ENCODE assay signal across 8 mouse cellular contexts in genomic region chr10:58394170-58394569, GRCm38 (mm10). TPM values are rescaled to one million over a fixed set of nuclear protein-coding genes. Genes with fewer than 3 reads are reported as not detected.
DNase-seq lines count a peak whose midpoint lies in the region; ATAC-seq lines count a peak whose summit lies in the region.

No protein-coding gene starts in this region.

- H3K4me2 ChIP-seq in lung, embryonic 15.5 days = peak overlapping the region; percentile 41

- 0 out of 2 replicates have a peak, but pooled peaks cover 5% of the 10 kb centered on the region for H3K36me3 ChIP-seq in lung, embryonic 15.5 days

- H3K9me3 ChIP-seq in lung, embryonic 15.5 days = no peaks in the 10 kb centered on the region

- H3K4me1 ChIP-seq in brown adipose tissue, adult 24 weeks (ENCODE audit: control insufficient read depth, insufficient read depth, insufficient read length, low read length) = peaks cover 17% of the 10 kb centered on the region
- H3K4me1 ChIP-seq in lung, embryonic 15.5 days = peaks cover 58% of the 10 kb centered on the region

- intact Hi-C loops in heart, postnatal 36 days (cut with DNase I) = no loop called here

- peak; percentile 87 to 94 for DNase-seq in adrenal gland, adult (ENCODE audit: inconsistent age in 2 of 2, low spot score in 1 of 2)
- DNase-seq in heart, postnatal 36 days = peak; percentile 75 to 76
- no peak for DNase-seq in right cerebral cortex, postnatal 10 days (ENCODE audit: low spot score in 2 of 2)
- DNase-seq in spleen, postnatal 4 days (ENCODE audit: low spot score in 2 of 2) = no peak
- DNase-seq in cerebellum, postnatal 36 days = no peak

- WGBS in lung, embryonic 15.5 days = 53% methylated on average over 10 of the region's 10 CpGs

- no peak for ATAC-seq in lung, embryonic 15.5 days (ENCODE audit: borderline replicate concordance, extremely low read depth, low FRiP score, low TSS enrichment)
- ATAC-seq in activated CD4-positive, CD25-positive, alpha-beta regulatory T cell, adult 4 months = no peak

- H3K27ac ChIP-seq in brown adipose tissue, adult 24 weeks (replicated peaks; ENCODE audit: low read depth, low read length) = peak overlapping the region; percentile 57
- peak overlapping the region; percentile 75 for H3K27ac ChIP-seq in lung, embryonic 15.5 days

- no peaks in the 10 kb centered on the region for H3K27me3 ChIP-seq in lung, embryonic 15.5 days

- peak overlapping the region; percentile 28 for H3K4me3 ChIP-seq in brown adipose tissue, adult 24 weeks (ENCODE audit: insufficient read depth, low read depth, low read length)
- H3K4me3 ChIP-seq in lung, embryonic 15.5 days = peak overlapping the region; percentile 23

- H3K9ac ChIP-seq in lung, embryonic 15.5 days = peak overlapping the region; percentile 31; the same call in 1 of the 2 replicates

RNA-seq across cellular contexts. Expression of gene Ranbp2, which starts 52.5 kb away (rescaled TPM):
- 20.1 and 23.1 TPM in 2 replicates for polyA plus RNA-seq in brown adipose tissue, adult 24 weeks (2012; ENCODE audit: insufficient read depth, insufficient read length, missing spikeins)
- 10 to 100 TPM; 45.1 to 54.4 TPM for total RNA-seq in heart, postnatal 36 days (2021)
- polyA plus RNA-seq in lung, embryonic 15.5 days (2015; fragmentation: Nextera tagmentation; extraction: Ambion mirVana) = 26.5 and 27.9 TPM in 2 replicates
- 10 to 100 TPM; 20.7 to 23.2 TPM for polyA plus RNA-seq in activated CD4-positive, CD25-positive, alpha-beta regulatory T cell, adult 4 months (2017; shearing (Covaris generic))

Comparison
In these comparisons a context has a peak if more than half of its experiments do, and no peak if none do; other contexts are left out.
1. DNase-seq: peak in adrenal gland, adult (2 of 2) and heart, postnatal 36 days (2 of 2); none in right cerebral cortex, postnatal 10 days (0 of 2), spleen, postnatal 4 days (0 of 2) and cerebellum, postnatal 36 days (0 of 2).